Mouse (Mus musculus) heart, postnatal 0 days (tissue): ENCODE data around the gene Inpp5d. TPM values are rescaled to one million over a fixed set of nuclear protein-coding genes. Genes with fewer than 3 reads are reported as not detected.

Experiments used
- ATAC-seq: fragments of 200-750 bp; cut with Nextera tagmentation; 2 replicates; pipeline ENCODE4 v1.8.0; 2017; ENCODE audit warnings: low read depth, moderate number of reproducible peaks, moderate library complexity; ENCODE audit not compliant: insufficient read depth
- DNase-seq: peaks from one replicate; pipeline ENCODE4 v3.0.0-alpha.2; 2016; ENCODE audit warnings: low spot score
- H3K27ac ChIP-seq: fragments of 300-500 bp; sonication (generic); 2 replicates; pipeline ENCODE4 v1.5.1; 2014; ENCODE audit warnings: low read depth, mild to moderate bottlenecking
- H3K27me3 ChIP-seq: fragments of 300-500 bp; sonication (generic); 2 replicates; pipeline ENCODE4 v1.6.1; 2014; ENCODE audit warnings: low read length, mixed read lengths; ENCODE audit not compliant: control insufficient read depth, insufficient read depth
- H3K36me3 ChIP-seq: fragments of 300-500 bp; sonication (generic); replicated peaks from 2 replicates; pipeline ENCODE4 v1.6.1; 2014; ENCODE audit warnings: low read length, mixed read lengths; ENCODE audit not compliant: control insufficient read depth, insufficient read depth
- H3K4me1 ChIP-seq: fragments of 300-500 bp; sonication (generic); 2 replicates; pipeline ENCODE4 v1.6.1; 2014; ENCODE audit warnings: antibody characterized with exemption; ENCODE audit not compliant: control insufficient read depth, insufficient read depth
- H3K4me2 ChIP-seq: fragments of 300-500 bp; sonication (generic); 2 replicates; pipeline ENCODE4 v1.6.1; 2014; ENCODE audit warnings: low read depth, mild to moderate bottlenecking, low read length, moderate library complexity
- H3K4me3 ChIP-seq: fragments of 300-500 bp; sonication (generic); 2 replicates; pipeline ENCODE4 v1.5.1; 2014; ENCODE audit warnings: low read depth, low read length
- H3K9ac ChIP-seq: fragments of 300-500 bp; sonication (generic); replicated peaks from 2 replicates; pipeline ENCODE4 v1.6.1; 2014; ENCODE audit warnings: low read depth, low read length, mixed read lengths
- H3K9me3 ChIP-seq: fragments of 300-500 bp; sonication (generic); replicated peaks from 2 replicates; pipeline ENCODE4 v1.6.1; 2016; ENCODE audit warnings: low read length; ENCODE audit not compliant: control insufficient read depth
- CTCF ChIP-seq: IDR thresholded peaks from 2 replicates; pipeline ENCODE4 v1.5.1; 2016; ENCODE audit warnings: antibody characterized with exemption, control low read depth, low read depth
- EP300 ChIP-seq: IDR thresholded peaks from 2 replicates; pipeline ENCODE4 v1.6.1; 2016; ENCODE audit warnings: antibody characterized with exemption, low read depth
- WGBS: fragments of 180-500 bp; shearing (Covaris S2); extraction: QIAGEN DNeasy Blood & Tissue Kit; methylation state at CpG from one replicate; pipeline ENCODE4 v1.1.7; 2014; 5-methylcytosine and 5-hydroxymethylcytosine counted together
- polyA plus RNA-seq: library from polyadenylated mRNA; unstranded; fragments of >200 nt; fragmentation: Nextera tagmentation; extraction: Ambion mirVana; gene quantifications from 2 replicates; pipeline ENCODE4 v1.2.1, GENCODE M21; 2015
- total RNA-seq: library from RNA; depleted of rRNA; stranded (reverse); fragments of >200 nt; gene quantifications from 2 replicates; pipeline ENCODE4 v1.2.3, GENCODE M21; 2014; ENCODE audit warnings: low replicate concordance

Inpp5d gene
- total and polyA plus RNA-seq, 2 experiments from 2014 or later = 5.0 to 66.4 TPM

DNA sequence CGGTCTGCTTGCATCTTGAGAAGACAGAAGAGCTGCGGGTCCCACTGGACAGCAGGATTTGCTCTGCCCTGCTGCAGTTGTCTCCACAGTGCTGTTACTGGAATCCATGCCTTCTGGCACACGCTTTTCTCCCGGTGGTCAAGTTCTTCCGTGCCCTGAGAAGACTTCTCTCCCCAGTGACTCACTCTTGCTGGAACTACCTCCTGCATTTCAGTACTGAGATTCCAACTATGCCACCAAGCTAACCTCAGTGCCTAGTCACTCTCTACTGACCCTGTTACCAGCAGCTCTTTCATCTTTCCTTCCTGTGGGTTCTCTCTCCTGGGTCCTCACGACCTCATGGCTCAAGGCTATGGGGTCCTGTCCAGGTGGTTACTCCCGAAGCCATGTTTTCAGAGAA is 22.9 kb downstream of the Inpp5d start:
- H3K4me1 ChIP-seq = no peaks in the 10 kb centered on the region
- WGBS = 80% methylated on average over 7 of the region's 7 CpGs
- H3K36me3 ChIP-seq = no peaks in the 10 kb centered on the region
- H3K4me3 ChIP-seq = no peak overlapping the region
- no peak for ATAC-seq
- no peaks in the 10 kb centered on the region for H3K9me3 ChIP-seq
- no peak overlapping the region for H3K27ac ChIP-seq
- no peak overlapping the region for H3K4me2 ChIP-seq
- H3K9ac ChIP-seq = no peak overlapping the region
- H3K27me3 ChIP-seq = no peaks in the 10 kb centered on the region
- no peak for TF ChIP-seq CTCF
- no peak for TF ChIP-seq EP300
- no peak for DNase-seq

DNA sequence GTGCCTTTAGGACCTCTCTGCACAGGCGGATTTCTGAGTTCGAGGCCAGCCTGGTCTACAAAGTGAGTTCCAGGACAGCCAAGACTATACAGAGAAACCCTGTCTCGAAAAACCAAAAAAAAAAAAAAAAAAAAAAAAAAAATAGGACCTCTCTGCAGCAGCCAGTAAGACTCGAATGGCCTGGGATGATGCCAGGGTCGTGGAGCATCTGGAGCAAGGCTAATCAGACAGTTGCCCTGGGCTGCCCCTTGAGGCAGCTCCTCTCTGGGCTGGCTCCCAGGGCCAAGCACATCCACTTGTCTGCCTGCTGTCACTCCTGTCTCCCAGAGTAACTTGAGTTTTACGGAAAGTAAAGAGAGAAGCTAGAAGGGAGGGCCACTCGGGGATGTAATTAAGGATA is 24.9 kb downstream of the Inpp5d start:
- H3K27me3 ChIP-seq = no peaks in the 10 kb centered on the region
- 58% methylated on average over 7 of the region's 7 CpGs for WGBS
- no peak overlapping the region for H3K4me2 ChIP-seq
- no peaks in the 10 kb centered on the region for H3K9me3 ChIP-seq
- no peak for TF ChIP-seq CTCF
- TF ChIP-seq EP300 = no peak
- no peak for DNase-seq
- no peaks in the 10 kb centered on the region for H3K4me1 ChIP-seq
- no peak overlapping the region for H3K27ac ChIP-seq
- no peak overlapping the region for H3K4me3 ChIP-seq
- no peak overlapping the region for H3K9ac ChIP-seq
- no peak for ATAC-seq
- no peaks in the 10 kb centered on the region for H3K36me3 ChIP-seq

DNA sequence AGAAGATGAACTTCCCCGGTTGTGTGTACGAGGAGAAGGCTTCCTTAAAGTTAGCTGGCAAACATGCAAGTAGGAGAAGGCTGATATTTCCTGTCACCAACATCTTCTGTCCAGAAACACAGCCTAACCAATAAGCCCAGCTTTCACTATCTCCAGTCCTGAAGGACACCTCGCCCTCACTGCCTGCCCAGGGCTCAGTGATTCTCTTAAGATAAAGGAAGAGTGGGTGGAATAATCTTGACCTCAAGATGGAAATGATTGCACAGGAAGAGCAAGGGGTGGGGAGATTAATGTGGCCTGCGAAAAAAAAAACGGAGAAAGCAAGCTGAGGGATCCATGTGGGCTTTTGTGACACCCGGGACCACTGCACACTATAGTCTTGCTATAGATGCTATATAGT is 25.6 kb downstream of the Inpp5d start:
- Histone ChIP-seq H3K36me3 (no peaks in the 10 kb centered on the region), H3K9ac (no peak overlapping the region), H3K4me3 (no peak overlapping the region), H3K4me1 (peaks cover 4% of the 10 kb centered on the region; the same call in 1 of the 2 replicates), H3K27me3 (no peaks in the 10 kb centered on the region), H3K27ac (no peak overlapping the region), H3K9me3 (no peaks in the 10 kb centered on the region), H3K4me2 (no peak overlapping the region)
- TF ChIP-seq EP300 (no peak), CTCF (no peak)
- 53% methylated on average over 6 of the region's 6 CpGs for WGBS
- ATAC-seq (no peak), DNase-seq (no peak)

DNA sequence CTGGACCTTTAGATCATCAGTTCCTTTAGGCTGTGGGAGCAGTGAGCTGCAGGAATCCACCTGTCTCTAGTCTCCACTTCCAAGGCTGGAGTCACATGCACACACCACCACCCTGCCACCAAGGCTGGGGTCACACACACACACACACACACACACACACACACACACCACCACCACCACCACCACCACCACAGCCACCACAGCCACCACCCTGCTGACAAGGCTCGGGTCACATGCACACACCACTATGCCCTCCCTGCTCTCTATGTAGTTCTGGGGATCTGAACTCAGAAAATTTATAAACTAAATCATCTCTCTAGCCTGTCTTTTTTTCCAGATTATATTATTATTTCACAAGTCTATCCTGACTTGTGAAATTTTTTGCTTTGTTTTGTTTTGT is 27.7 kb downstream of the Inpp5d start:
- no peaks in the 10 kb centered on the region for H3K36me3 ChIP-seq
- 73% methylated on average over 1 of the region's 1 CpGs for WGBS
- DNase-seq = no peak
- no peak overlapping the region for H3K4me3 ChIP-seq
- no peak for TF ChIP-seq EP300
- TF ChIP-seq CTCF = no peak
- H3K27me3 ChIP-seq = no peaks in the 10 kb centered on the region
- H3K9me3 ChIP-seq = no peaks in the 10 kb centered on the region
- no peak overlapping the region for H3K4me2 ChIP-seq
- peaks cover 12% of the 10 kb centered on the region for H3K4me1 ChIP-seq
- no peak overlapping the region for H3K9ac ChIP-seq
- no peak for ATAC-seq
- H3K27ac ChIP-seq = no peak overlapping the region

DNA sequence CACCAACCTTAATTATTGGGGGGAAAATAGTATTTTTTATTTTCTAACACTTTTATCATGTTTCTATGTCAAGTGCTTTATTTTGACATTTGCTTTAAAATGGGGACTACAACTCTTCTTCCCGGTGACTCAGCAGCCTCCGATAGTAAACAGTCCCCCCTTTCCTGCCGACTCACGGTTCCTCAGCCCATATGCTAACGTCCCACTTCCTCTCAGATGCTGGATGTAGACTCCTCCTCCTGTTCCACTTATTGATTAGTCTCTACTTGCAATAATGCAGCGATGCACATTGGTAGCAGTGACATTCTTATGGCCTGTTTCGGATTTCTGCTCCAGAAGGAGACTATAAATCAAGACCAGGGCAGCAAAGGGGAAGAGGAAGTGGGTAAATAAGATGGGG is 28.5 kb downstream of the Inpp5d start:
- Histone ChIP-seq H3K36me3 (no peaks in the 10 kb centered on the region), H3K9ac (no peak overlapping the region), H3K4me1 (peaks cover 14% of the 10 kb centered on the region), H3K4me2 (no peak overlapping the region), H3K4me3 (no peak overlapping the region), H3K27me3 (no peaks in the 10 kb centered on the region), H3K27ac (no peak overlapping the region), H3K9me3 (no peaks in the 10 kb centered on the region)
- 50% methylated on average over 7 of the region's 7 CpGs for WGBS
- DNase-seq (no peak), ATAC-seq (no peak)
- no peak for TF ChIP-seq CTCF
- TF ChIP-seq EP300 = no peak

DNA sequence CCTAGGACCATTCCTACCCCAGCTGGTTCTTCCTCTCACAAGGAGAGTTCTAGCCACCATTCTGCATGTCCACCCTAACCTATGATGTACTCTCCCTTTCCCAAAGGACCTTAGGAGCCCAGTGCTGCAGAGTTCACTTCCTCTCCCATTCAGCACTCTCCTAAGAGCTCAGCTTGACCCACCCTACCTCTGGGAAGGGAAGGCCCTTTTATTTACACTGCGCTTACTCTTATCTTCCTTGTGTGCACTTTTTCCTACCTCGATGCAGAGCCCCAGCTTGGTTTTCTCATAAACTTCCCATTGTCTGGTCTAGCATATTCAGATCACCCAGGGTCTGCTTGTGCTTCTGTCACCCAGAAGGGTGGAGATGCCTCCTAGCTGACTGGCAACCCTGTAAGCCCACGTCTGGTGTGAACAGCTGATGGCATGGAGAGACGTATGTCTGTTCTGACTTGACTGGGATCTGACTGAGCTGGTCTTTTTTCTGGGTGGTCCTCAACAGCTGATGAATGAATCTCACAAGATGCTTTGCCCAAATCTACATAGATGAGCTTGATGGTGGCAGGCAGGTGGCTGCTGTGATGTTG is 29.2 kb downstream of the Inpp5d start:
- no peak overlapping the region for H3K9ac ChIP-seq

More for the DNA sequence above, 29.2 kb downstream of the Inpp5d start:
- Histone ChIP-seq H3K9me3 (no peaks in the 10 kb centered on the region), H3K27me3 (no peaks in the 10 kb centered on the region), H3K4me1 (peaks cover 14% of the 10 kb centered on the region), H3K4me3 (no peak overlapping the region), H3K36me3 (no peaks in the 10 kb centered on the region), H3K4me2 (no peak overlapping the region), H3K27ac (no peak overlapping the region)
- no peak for TF ChIP-seq EP300
- no peak for TF ChIP-seq CTCF
- 51% methylated on average over 4 of the region's 4 CpGs for WGBS
- ATAC-seq = no peak
- DNase-seq = no peak
